Mouse (Mus musculus): Measurements from ENCODE around the gene Apold1. TPM values are rescaled to one million over a fixed set of nuclear protein-coding genes. Genes with fewer than 3 reads are reported as not detected.

Gene Apold1
- polyA plus RNA-seq, 1 experiment from 2014 or later: 3.1 TPM

- Histone ChIP-seq H3K27ac (no peak overlapping the region), H3K27me3 (ENCODE audit: poor library complexity, severe bottlenecking) (peaks cover 10% of the 10 kb centered on the region), H3K36me3 (replicated peaks) (no peaks in the 10 kb centered on the region), H3K9me3 (no peaks in the 10 kb centered on the region), H3K4me3 (no peak overlapping the region), H3K4me1 (peaks cover 19% of the 10 kb centered on the region)
- WGBS: 84% methylated on average over 9 of the region's 9 CpGs
- no peak for DNase-seq (ENCODE audit: extremely low spot score, low spot score)
Measured at GRCm38 (mm10) chr6:134988377-134988776, 6.9 kb downstream of the Apold1 start.

- DNase-seq (ENCODE audit: extremely low spot score, low spot score): no peak
- Histone ChIP-seq H3K27me3 (ENCODE audit: poor library complexity, severe bottlenecking) (no peaks in the 10 kb centered on the region), H3K36me3 (replicated peaks) (no peaks in the 10 kb centered on the region), H3K4me1 (peaks cover 4% of the 10 kb centered on the region; the same call in 1 of the 2 replicates), H3K27ac (no peak overlapping the region), H3K4me3 (no peak overlapping the region), H3K9me3 (no peaks in the 10 kb centered on the region)
- WGBS: 96% methylated on average over 6 of the region's 6 CpGs
Measured at GRCm38 (mm10) chr6:134990674-134991073, 9.2 kb downstream of the Apold1 start.

- no peak overlapping the region for H3K27ac ChIP-seq
- H3K9me3 ChIP-seq: no peaks in the 10 kb centered on the region
- WGBS: 87% methylated on average over 12 of the region's 12 CpGs
Measured at GRCm38 (mm10) chr6:134994031-134994651, 12.6 kb downstream of the Apold1 start.

GRCm38 (mm10) chr6:134994985-134995384 is 13.5 kb downstream of the Apold1 start:
- peaks cover 5% of the 10 kb centered on the region for H3K4me1 ChIP-seq
- no peak overlapping the region for H3K4me3 ChIP-seq
- no peak for DNase-seq (ENCODE audit: extremely low spot score, low spot score)
- no peak overlapping the region for H3K27ac ChIP-seq
- no peaks in the 10 kb centered on the region for H3K9me3 ChIP-seq
- H3K36me3 ChIP-seq (replicated peaks): no peaks in the 10 kb centered on the region
- no peaks in the 10 kb centered on the region for H3K27me3 ChIP-seq (ENCODE audit: poor library complexity, severe bottlenecking)
- 89% methylated on average over 8 of the region's 8 CpGs for WGBS

More at GRCm38 (mm10) chr6:134994031-134994651, 12.6 kb downstream of the Apold1 start:
- no peaks in the 10 kb centered on the region for H3K4me1 ChIP-seq
- no peaks in the 10 kb centered on the region for H3K36me3 ChIP-seq (replicated peaks)
- no peak for DNase-seq (ENCODE audit: extremely low spot score, low spot score)
- H3K27me3 ChIP-seq (ENCODE audit: poor library complexity, severe bottlenecking): no peaks in the 10 kb centered on the region
- no peak overlapping the region for H3K4me3 ChIP-seq

- no peaks in the 10 kb centered on the region for H3K27me3 ChIP-seq (ENCODE audit: poor library complexity, severe bottlenecking)
- 89% methylated on average over 2 of the region's 2 CpGs for WGBS
- H3K36me3 ChIP-seq (replicated peaks): no peaks in the 10 kb centered on the region
- peaks cover 10% of the 10 kb centered on the region for H3K4me1 ChIP-seq
- no peak overlapping the region for H3K27ac ChIP-seq
- no peaks in the 10 kb centered on the region for H3K9me3 ChIP-seq
- DNase-seq (ENCODE audit: extremely low spot score, low spot score): no peak
- no peak overlapping the region for H3K4me3 ChIP-seq
Measured at GRCm38 (mm10) chr6:134996918-134997317, 15.4 kb downstream of the Apold1 start.

- Histone ChIP-seq H3K36me3 (replicated peaks) (no peaks in the 10 kb centered on the region), H3K27ac (no peak overlapping the region), H3K27me3 (ENCODE audit: poor library complexity, severe bottlenecking) (no peaks in the 10 kb centered on the region), H3K4me1 (peaks cover 10% of the 10 kb centered on the region), H3K9me3 (no peaks in the 10 kb centered on the region), H3K4me3 (no peak overlapping the region)
- 86% methylated on average over 8 of the region's 8 CpGs for WGBS
- DNase-seq (ENCODE audit: extremely low spot score, low spot score): no peak
Measured at GRCm38 (mm10) chr6:134998076-134998475, 16.6 kb downstream of the Apold1 start.

- Histone ChIP-seq H3K27ac (no peak overlapping the region), H3K27me3 (ENCODE audit: poor library complexity, severe bottlenecking) (no peaks in the 10 kb centered on the region), H3K4me3 (no peak overlapping the region), H3K4me1 (peaks cover 10% of the 10 kb centered on the region), H3K9me3 (no peaks in the 10 kb centered on the region), H3K36me3 (replicated peaks) (no peaks in the 10 kb centered on the region)
- WGBS: 78% methylated on average over 3 of the region's 3 CpGs
- no peak for DNase-seq (ENCODE audit: extremely low spot score, low spot score)
Measured at GRCm38 (mm10) chr6:134998781-134999180, 17.3 kb downstream of the Apold1 start.

- 82% methylated on average over 4 of the region's 4 CpGs for WGBS
- H3K27ac ChIP-seq: no peak overlapping the region
- no peaks in the 10 kb centered on the region for H3K9me3 ChIP-seq
- no peak overlapping the region for H3K4me3 ChIP-seq
- DNase-seq (ENCODE audit: extremely low spot score, low spot score): no peak
- H3K36me3 ChIP-seq (replicated peaks): no peaks in the 10 kb centered on the region
- no peaks in the 10 kb centered on the region for H3K27me3 ChIP-seq (ENCODE audit: poor library complexity, severe bottlenecking)
- peaks cover 10% of the 10 kb centered on the region for H3K4me1 ChIP-seq
Measured at GRCm38 (mm10) chr6:135000272-135000671, 18.8 kb downstream of the Apold1 start.

GRCm38 (mm10) chr6:135001991-135002390 is 20.5 kb downstream of the Apold1 start:
- Histone ChIP-seq H3K27me3 (ENCODE audit: poor library complexity, severe bottlenecking) (no peaks in the 10 kb centered on the region), H3K9me3 (no peaks in the 10 kb centered on the region), H3K4me1 (peaks cover 10% of the 10 kb centered on the region), H3K27ac (no peak overlapping the region), H3K4me3 (no peak overlapping the region), H3K36me3 (replicated peaks) (no peaks in the 10 kb centered on the region)
- DNase-seq (ENCODE audit: extremely low spot score, low spot score): no peak
- WGBS: 94% methylated on average over 4 of the region's 4 CpGs

GRCm38 (mm10) chr6:135006372-135006771 is 24.9 kb downstream of the Apold1 start:
- Histone ChIP-seq H3K4me1 (no peaks in the 10 kb centered on the region), H3K36me3 (replicated peaks) (no peaks in the 10 kb centered on the region), H3K9me3 (no peaks in the 10 kb centered on the region), H3K27ac (no peak overlapping the region), H3K27me3 (ENCODE audit: poor library complexity, severe bottlenecking) (no peaks in the 10 kb centered on the region), H3K4me3 (no peak overlapping the region)
- 93% methylated on average over 4 of the region's 4 CpGs for WGBS
- no peak for DNase-seq (ENCODE audit: extremely low spot score, low spot score)

- Histone ChIP-seq H3K27me3 (ENCODE audit: poor library complexity, severe bottlenecking) (no peaks in the 10 kb centered on the region), H3K4me3 (peak within 1 kb of the TSS; percentile 85), H3K9me3 (no peaks in the 10 kb centered on the region), H3K36me3 (replicated peaks) (peaks cover 32% of the 10 kb centered on the region), H3K4me1 (peaks cover 8% of the 10 kb centered on the region), H3K27ac (peak within 1 kb of the TSS; percentile 86)
- peak; percentile 95 for DNase-seq (ENCODE audit: extremely low spot score, low spot score)
- 7% methylated on average over 19 of the region's 19 CpGs for WGBS
Measured at GRCm38 (mm10) chr6:135011048-135011733, 29.7 kb downstream of the Apold1 start, which contains the start of gene Ddx47. TSS of gene Ddx47 (plus strand) at chr6:135011612.

GRCm38 (mm10) chr6:135011734-135012116 is 30.2 kb downstream of the Apold1 start:
- H3K9me3 ChIP-seq: no peaks in the 10 kb centered on the region
- H3K36me3 ChIP-seq (replicated peaks): peaks cover 37% of the 10 kb centered on the region
- peak; percentile 19 for DNase-seq (ENCODE audit: extremely low spot score, low spot score)
- WGBS: 2% methylated on average over 14 of the region's 14 CpGs
- H3K4me3 ChIP-seq: peak overlapping the region; percentile 85
- H3K27me3 ChIP-seq (ENCODE audit: poor library complexity, severe bottlenecking): no peaks in the 10 kb centered on the region
- peaks cover 8% of the 10 kb centered on the region for H3K4me1 ChIP-seq
- H3K27ac ChIP-seq: peak overlapping the region; percentile 86

- WGBS: 95% methylated on average over 11 of the region's 11 CpGs
- Histone ChIP-seq H3K9me3 (no peaks in the 10 kb centered on the region), H3K27me3 (ENCODE audit: poor library complexity, severe bottlenecking) (no peaks in the 10 kb centered on the region), H3K4me3 (no peak overlapping the region), H3K4me1 (peaks cover 4% of the 10 kb centered on the region), H3K36me3 (replicated peaks) (peaks cover 92% of the 10 kb centered on the region), H3K27ac (no peak overlapping the region)
- DNase-seq (ENCODE audit: extremely low spot score, low spot score): no peak
Measured at GRCm38 (mm10) chr6:135017211-135017610, 35.7 kb downstream of the Apold1 start.
